Mouse (Mus musculus): Measurements from ENCODE around the gene Arid3b. TPM values are rescaled to one million over a fixed set of nuclear protein-coding genes. Genes with fewer than 3 reads are reported as not detected.

Gene Arid3b
- polyA plus RNA-seq, 1 experiment: 93.0 TPM

DNA sequence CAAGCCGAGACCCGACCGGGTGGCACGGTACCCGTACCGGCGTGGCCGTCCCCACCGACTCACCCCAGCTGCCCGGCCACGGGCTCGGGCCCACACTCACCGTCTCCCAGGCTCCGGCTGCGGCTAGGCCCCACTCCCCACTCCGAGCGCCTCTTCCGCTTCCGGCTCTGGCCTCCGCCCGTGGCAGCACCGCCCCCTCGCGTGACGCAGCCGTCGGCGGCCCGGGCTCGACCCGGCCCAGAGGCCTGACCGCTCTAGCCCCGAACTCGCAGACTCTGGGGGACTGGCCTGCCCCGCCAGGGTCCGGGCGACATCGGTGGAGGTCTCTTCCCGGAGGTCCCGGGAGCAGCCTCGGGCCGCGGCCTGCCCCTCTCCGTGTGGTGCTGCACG, 71.6 kb downstream of the Arid3b start:
- H3K27ac ChIP-seq (ENCODE audit: insufficient read depth, low read length): no peak overlapping the region
- TF ChIP-seq EP300 (IDR thresholded peaks at IDR 0.05; ENCODE audit: insufficient read depth, low read depth, low read length) (0 out of 2 replicates have a peak, but pooled peaks have one; percentile 5), POLR2A (IDR thresholded peaks at IDR 0.05; ENCODE audit: insufficient read depth, low read length) (no peak), CTCF (IDR thresholded peaks at IDR 0.05; ENCODE audit: low read depth, low read length) (no peak)
- H3K9me3 ChIP-seq (replicated peaks; ENCODE audit: control insufficient read depth, insufficient read depth, low read length, poor library complexity, severe bottlenecking): no peaks in the 10 kb centered on the region
- peaks cover 2% of the 10 kb centered on the region for H3K4me1 ChIP-seq (ENCODE audit: control insufficient read depth, insufficient read depth, low read length)
- peaks cover 3% of the 10 kb centered on the region for H3K36me3 ChIP-seq (ENCODE audit: control insufficient read depth, insufficient read depth, low read length, poor library complexity, severe bottlenecking)
- H3K4me3 ChIP-seq (ENCODE audit: low read depth, low read length): peak overlapping the region; percentile 88
- H3K27me3 ChIP-seq (ENCODE audit: control insufficient read depth, insufficient read depth, low read length, poor library complexity, severe bottlenecking): no peaks in the 10 kb centered on the region
- H3K9ac ChIP-seq (ENCODE audit: low read depth, poor library complexity, severe bottlenecking): peak overlapping the region; percentile 87

DNA sequence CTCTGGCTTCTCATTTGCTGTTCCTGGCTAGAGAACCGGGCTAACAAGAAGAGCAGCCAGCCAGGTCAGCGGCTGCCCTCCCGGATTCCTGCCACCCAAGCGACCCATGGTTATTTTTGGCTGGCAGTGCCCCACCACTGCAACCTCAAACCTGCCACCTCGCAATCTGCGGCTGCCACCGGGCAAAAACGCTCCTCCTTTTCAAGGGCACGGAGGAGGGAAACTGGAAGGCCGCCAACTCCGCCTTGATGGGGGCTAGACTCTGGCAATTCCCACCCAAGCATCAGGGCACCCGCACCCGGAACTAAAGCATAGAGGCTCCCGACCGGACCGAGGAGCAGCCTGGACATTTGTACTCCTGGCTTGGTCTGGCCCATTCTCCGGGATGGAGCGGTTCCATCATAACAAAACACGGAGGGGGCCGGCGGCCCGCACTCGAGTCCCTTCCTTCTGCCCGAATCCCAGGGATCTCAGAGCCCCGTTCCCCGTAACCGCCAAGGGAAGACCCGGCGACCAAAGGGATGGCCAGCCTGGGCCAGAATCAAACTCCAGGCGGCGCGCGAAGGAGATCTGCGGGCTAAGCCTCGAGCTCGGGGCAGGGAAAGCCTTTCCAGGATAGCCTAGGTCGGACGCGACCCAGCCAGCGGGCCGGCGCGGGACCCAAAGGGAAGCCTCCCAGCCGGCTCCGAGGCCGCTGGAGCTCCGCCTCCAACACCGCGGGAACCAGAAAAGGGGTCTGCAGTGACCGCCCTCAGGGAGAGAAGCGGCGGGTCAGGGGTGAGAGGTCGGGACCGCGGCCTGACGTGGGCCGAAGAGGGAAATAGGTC, 72.2 kb downstream of the Arid3b start:
- no peaks in the 10 kb centered on the region for H3K27me3 ChIP-seq (ENCODE audit: control insufficient read depth, insufficient read depth, low read length, poor library complexity, severe bottlenecking)

DNA sequence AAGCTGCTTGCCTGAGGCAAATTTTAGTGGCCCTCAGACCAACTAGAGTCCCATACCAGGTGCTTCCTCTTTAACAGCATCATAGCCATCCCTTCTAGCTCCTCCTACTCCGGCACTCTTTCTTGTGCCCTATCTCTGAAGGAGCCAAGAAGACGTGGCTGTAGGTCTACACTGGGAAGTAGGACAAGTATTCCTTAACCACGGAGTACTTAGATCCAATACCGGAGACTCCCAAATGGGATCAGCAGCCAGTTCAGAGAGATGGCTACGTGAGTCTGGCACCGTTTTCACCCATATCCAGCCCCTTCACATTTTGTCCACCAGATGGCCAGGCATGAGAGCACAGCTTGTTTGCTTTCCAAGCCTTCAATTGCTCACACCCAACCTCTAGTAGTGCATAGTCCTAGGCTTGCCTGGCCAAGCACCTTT, 74.0 kb downstream of the Arid3b start:
- peaks cover 12% of the 10 kb centered on the region for H3K36me3 ChIP-seq (ENCODE audit: control insufficient read depth, insufficient read depth, low read length, poor library complexity, severe bottlenecking)
- H3K27ac ChIP-seq (ENCODE audit: insufficient read depth, low read length): no peak overlapping the region
- H3K4me3 ChIP-seq (ENCODE audit: low read depth, low read length): no peak overlapping the region
- H3K27me3 ChIP-seq (ENCODE audit: control insufficient read depth, insufficient read depth, low read length, poor library complexity, severe bottlenecking): no peaks in the 10 kb centered on the region
- H3K4me1 ChIP-seq (ENCODE audit: control insufficient read depth, insufficient read depth, low read length): peaks cover 2% of the 10 kb centered on the region
- TF ChIP-seq CTCF (IDR thresholded peaks at IDR 0.05; ENCODE audit: low read depth, low read length) (peak; percentile 7), EP300 (IDR thresholded peaks at IDR 0.05; ENCODE audit: insufficient read depth, low read depth, low read length) (no peak)
- H3K9ac ChIP-seq (ENCODE audit: low read depth, poor library complexity, severe bottlenecking): no peak overlapping the region
- H3K9me3 ChIP-seq (replicated peaks; ENCODE audit: control insufficient read depth, insufficient read depth, low read length, poor library complexity, severe bottlenecking): no peaks in the 10 kb centered on the region

More for the DNA sequence above, 72.2 kb downstream of the Arid3b start:
- H3K9ac ChIP-seq (ENCODE audit: low read depth, poor library complexity, severe bottlenecking): peak overlapping the region; percentile 87
- peaks cover 3% of the 10 kb centered on the region for H3K36me3 ChIP-seq (ENCODE audit: control insufficient read depth, insufficient read depth, low read length, poor library complexity, severe bottlenecking)
- no peaks in the 10 kb centered on the region for H3K9me3 ChIP-seq (replicated peaks; ENCODE audit: control insufficient read depth, insufficient read depth, low read length, poor library complexity, severe bottlenecking)
- peak overlapping the region; percentile 88 for H3K4me3 ChIP-seq (ENCODE audit: low read depth, low read length)
- H3K4me1 ChIP-seq (ENCODE audit: control insufficient read depth, insufficient read depth, low read length): peaks cover 2% of the 10 kb centered on the region
- H3K27ac ChIP-seq (ENCODE audit: insufficient read depth, low read length): no peak overlapping the region
- TF ChIP-seq EP300 (IDR thresholded peaks at IDR 0.05; ENCODE audit: insufficient read depth, low read depth, low read length): no peak
- TF ChIP-seq POLR2A (IDR thresholded peaks at IDR 0.05; ENCODE audit: insufficient read depth, low read length): no peak
- TF ChIP-seq CTCF (IDR thresholded peaks at IDR 0.05; ENCODE audit: low read depth, low read length): no peak

DNA sequence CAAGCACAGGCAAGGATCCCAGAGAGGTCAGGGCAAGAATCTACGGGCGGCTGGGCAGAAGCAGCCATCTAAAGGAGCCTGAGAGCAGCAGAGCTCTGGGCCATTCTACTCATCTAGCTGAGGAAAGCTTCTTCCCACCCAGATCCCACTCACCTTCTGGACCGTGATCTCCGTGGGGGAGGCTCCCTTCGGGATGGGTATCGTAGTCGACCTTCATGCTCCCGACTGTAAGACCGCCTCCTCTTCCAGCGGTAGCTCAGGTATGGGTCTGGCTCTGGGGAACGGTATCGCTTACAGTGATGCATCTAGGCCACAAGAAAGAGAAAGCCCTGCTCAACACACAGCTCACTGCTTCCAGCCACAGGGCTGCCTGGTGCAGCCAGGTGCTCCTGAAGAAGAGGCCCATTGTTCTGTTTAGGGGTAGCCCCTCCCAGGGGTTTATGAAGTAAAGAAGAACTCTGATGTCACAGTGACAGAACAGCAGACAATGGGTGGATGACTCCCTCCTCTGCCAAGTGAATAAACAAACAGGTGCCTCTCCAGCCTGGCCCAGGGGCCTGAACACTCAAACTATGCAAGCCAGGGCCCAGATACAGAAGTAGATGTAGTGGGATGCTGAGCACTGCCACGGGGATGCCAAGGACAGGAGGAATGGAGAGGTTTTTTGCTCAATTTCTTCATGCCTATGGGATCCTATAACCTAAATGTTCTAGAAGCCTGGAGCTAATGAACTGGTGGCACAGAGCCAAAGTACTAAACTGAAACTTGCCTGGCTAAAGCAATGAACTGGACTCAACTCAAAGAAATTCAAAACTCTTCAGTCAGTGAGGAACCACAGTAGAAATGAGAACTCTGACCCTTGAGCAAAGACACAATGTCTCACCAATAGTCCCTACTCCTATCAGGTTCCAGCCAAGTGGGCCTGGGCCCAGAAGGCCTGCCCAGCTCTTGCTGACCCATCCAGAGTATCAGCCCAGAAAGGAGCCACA, 74.7 kb downstream of the Arid3b start:
- H3K36me3 ChIP-seq (ENCODE audit: control insufficient read depth, insufficient read depth, low read length, poor library complexity, severe bottlenecking): peaks cover 19% of the 10 kb centered on the region
- no peak overlapping the region for H3K27ac ChIP-seq (ENCODE audit: insufficient read depth, low read length)
- H3K9ac ChIP-seq (ENCODE audit: low read depth, poor library complexity, severe bottlenecking): no peak overlapping the region
- H3K4me1 ChIP-seq (ENCODE audit: control insufficient read depth, insufficient read depth, low read length): peaks cover 2% of the 10 kb centered on the region
- H3K27me3 ChIP-seq (ENCODE audit: control insufficient read depth, insufficient read depth, low read length, poor library complexity, severe bottlenecking): no peaks in the 10 kb centered on the region
- TF ChIP-seq EP300 (IDR thresholded peaks at IDR 0.05; ENCODE audit: insufficient read depth, low read depth, low read length) (no peak), CTCF (IDR thresholded peaks at IDR 0.05; ENCODE audit: low read depth, low read length) (no peak), POLR2A (IDR thresholded peaks at IDR 0.05; ENCODE audit: insufficient read depth, low read length) (no peak)
- no peaks in the 10 kb centered on the region for H3K9me3 ChIP-seq (replicated peaks; ENCODE audit: control insufficient read depth, insufficient read depth, low read length, poor library complexity, severe bottlenecking)
- no peak overlapping the region for H3K4me3 ChIP-seq (ENCODE audit: low read depth, low read length)

DNA sequence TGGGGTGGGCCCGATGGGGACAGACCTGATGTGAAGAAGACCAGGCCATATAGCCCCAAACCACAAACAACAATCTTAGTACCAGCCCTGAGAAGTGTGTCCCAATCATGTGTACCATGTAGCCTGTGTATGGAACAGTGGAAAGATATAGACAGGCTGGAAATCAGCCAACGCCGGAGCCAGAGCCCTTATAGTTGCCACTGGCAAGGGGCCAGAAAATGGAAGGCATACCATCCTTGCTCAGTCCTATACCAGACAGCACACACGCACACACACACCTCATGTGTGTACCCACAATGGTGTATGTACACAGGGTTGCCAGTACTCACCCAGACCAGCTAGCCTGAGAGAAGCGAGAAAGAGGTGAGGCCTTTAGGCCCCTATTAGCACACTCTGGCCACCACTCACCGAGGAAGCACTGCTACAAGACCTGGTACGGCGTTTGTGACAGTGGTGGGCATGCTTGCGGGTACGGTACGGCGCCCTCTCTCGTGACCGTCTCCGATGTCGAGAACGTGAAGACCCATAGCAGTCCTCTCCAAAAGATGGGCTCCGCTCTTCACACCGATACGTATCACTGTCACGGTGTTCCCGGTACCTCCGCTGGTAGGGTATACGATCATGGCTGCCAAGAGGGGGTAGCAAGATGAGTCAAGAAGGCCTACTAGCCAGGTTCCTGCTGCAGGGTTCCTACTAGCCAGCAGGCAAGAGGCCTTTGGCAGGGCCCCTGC, 76.0 kb downstream of the Arid3b start:
- Histone ChIP-seq H3K4me3 (ENCODE audit: low read depth, low read length) (no peak overlapping the region), H3K27ac (ENCODE audit: insufficient read depth, low read length) (no peak overlapping the region), H3K4me1 (ENCODE audit: control insufficient read depth, insufficient read depth, low read length) (peaks cover 2% of the 10 kb centered on the region), H3K9ac (ENCODE audit: low read depth, poor library complexity, severe bottlenecking) (no peak overlapping the region), H3K36me3 (ENCODE audit: control insufficient read depth, insufficient read depth, low read length, poor library complexity, severe bottlenecking) (peaks cover 20% of the 10 kb centered on the region), H3K27me3 (ENCODE audit: control insufficient read depth, insufficient read depth, low read length, poor library complexity, severe bottlenecking) (no peaks in the 10 kb centered on the region), H3K9me3 (replicated peaks; ENCODE audit: control insufficient read depth, insufficient read depth, low read length, poor library complexity, severe bottlenecking) (no peaks in the 10 kb centered on the region)
- no peak for TF ChIP-seq CTCF (IDR thresholded peaks at IDR 0.05; ENCODE audit: low read depth, low read length)
- TF ChIP-seq POLR2A (IDR thresholded peaks at IDR 0.05; ENCODE audit: insufficient read depth, low read length): no peak
- TF ChIP-seq EP300 (IDR thresholded peaks at IDR 0.05; ENCODE audit: insufficient read depth, low read depth, low read length): no peak

Data from ES-Bruce4 (cell line).